Mouse (Mus musculus) kidney, postnatal 4 days (tissue): ENCODE measurements at regions not wholly inside any gene's neighbourhood (a gene's known extent, or its start where the extent isn't known, plus 50 kb on each side); places are given as distances from the start of the nearest gene placed in this dataset.
"Not testable (repeated sequence)": the region's sequence is repeated elsewhere in the genome, so short reads cannot be mapped to it uniquely, and the experiment has no call there.

Source experiments
- DNase-seq, 2 experiments: peaks; one replicate each; pipeline ENCODE4 v3.0.0; 2021; ENCODE audit warnings: mixed read lengths in 2 of 2

- DNase-seq = not testable (repeated sequence)
Measured at GRCm38 (mm10) chr3:78564926-78565325, 721.4 kb downstream of the Rapgef2 start.
